Mouse (Mus musculus): ENCODE measurements around the gene Prdm15.

DNA sequence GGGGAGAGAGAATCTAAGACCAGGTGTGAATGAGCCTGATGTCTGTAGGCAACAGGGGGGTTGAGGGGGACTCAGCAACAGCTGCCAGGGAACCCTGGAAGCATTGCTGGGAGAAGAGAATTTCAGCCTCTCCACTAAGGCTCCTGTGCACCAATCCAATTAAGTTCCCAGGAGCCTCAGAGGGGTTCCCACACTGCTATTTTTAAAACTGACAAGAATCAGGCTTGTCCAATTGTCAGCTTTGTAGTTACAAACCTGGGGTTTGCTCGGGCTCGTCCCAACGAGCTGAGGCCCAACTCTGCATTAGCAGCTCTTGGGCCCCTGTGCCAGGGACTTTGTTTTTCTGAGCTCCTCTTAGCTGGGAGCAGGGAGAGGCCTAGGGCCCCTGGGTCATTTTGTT is 92.0 kb downstream of the Prdm15 start:
- TF ChIP-seq CTCF (IDR thresholded peaks at IDR 0.05; ENCODE audit: borderline replicate concordance, insufficient read depth, low read depth, low read length) (no peak), POLR2A (IDR thresholded peaks at IDR 0.05; ENCODE audit: borderline replicate concordance, insufficient read depth, low read length) (no peak)
